Mouse (Mus musculus) olfactory bulb, adult 2 months (tissue): ENCODE results near the gene 2900026A02Rik. TPM values are rescaled to one million over a fixed set of nuclear protein-coding genes. Genes with fewer than 3 reads are reported as not detected.

Experiments
- H3K27ac ChIP-seq: fragments of 200-500 bp; 2 replicates; pipeline ENCODE4 v1.5.1; 2012; ENCODE audit warnings: low read depth, low read length; ENCODE audit not compliant: insufficient read depth
- H3K4me1 ChIP-seq: fragments of 200-500 bp; 2 replicates; pipeline ENCODE4 v1.6.1; 2012; ENCODE audit warnings: low read length; ENCODE audit not compliant: control insufficient read depth, insufficient read depth
- H3K4me3 ChIP-seq: fragments of 200-500 bp; 2 replicates; pipeline ENCODE4 v1.5.1; 2012; ENCODE audit warnings: mild to moderate bottlenecking, low read depth, low read length, moderate library complexity; ENCODE audit not compliant: insufficient read depth
- CTCF ChIP-seq: fragments of 200-500 bp; IDR thresholded peaks from 2 replicates; pipeline ENCODE4 v1.5.1; 2012; ENCODE audit warnings: low read depth, mild to moderate bottlenecking, low read length, moderate library complexity; ENCODE audit not compliant: insufficient read depth
- POLR2A ChIP-seq: fragments of 200-500 bp; IDR thresholded peaks from 2 replicates; pipeline ENCODE4 v1.6.1; 2012; ENCODE audit warnings: mild to moderate bottlenecking, low read depth, low read length, moderate library complexity; ENCODE audit not compliant: insufficient read depth
- WGBS: fragments of 180-500 bp; shearing (Covaris S2); methylation state at CpG from one replicate; pipeline ENCODE4 v1.1.7; 2018; 5-methylcytosine and 5-hydroxymethylcytosine counted together
- polyA plus RNA-seq: library from polyadenylated mRNA; stranded (reverse); fragments of >200 nt; gene quantifications from 2 replicates; pipeline ENCODE4 v1.2.4, GENCODE M21; 2012; ENCODE audit warnings: low replicate concordance; ENCODE audit not compliant: missing spikeins, insufficient read depth, insufficient read length

2900026A02Rik gene
- polyA plus RNA-seq, 1 experiment = not detected

- Histone ChIP-seq H3K27ac (no peak overlapping the region), H3K4me1 (peaks cover 14% of the 10 kb centered on the region), H3K4me3 (no peak overlapping the region)
- WGBS = 89% methylated on average over 10 of the region's 10 CpGs
- TF ChIP-seq CTCF (no peak), POLR2A (no peak)
These were observed 21.3 kb downstream of the 2900026A02Rik start for GRCm38 (mm10) chr5:113199772-113200134.

GRCm38 (mm10) chr5:113199126-113199771 lies 21.8 kb downstream of the 2900026A02Rik start:
- Histone ChIP-seq H3K4me3 (no peak overlapping the region), H3K27ac (no peak overlapping the region), H3K4me1 (peaks cover 12% of the 10 kb centered on the region)
- WGBS = 55% methylated on average over 8 of the region's 8 CpGs
- no peak for TF ChIP-seq POLR2A
- TF ChIP-seq CTCF = no peak

- no peak overlapping the region for H3K4me3 ChIP-seq
- no peak overlapping the region for H3K27ac ChIP-seq
- H3K4me1 ChIP-seq = peaks cover 12% of the 10 kb centered on the region
- no peak for TF ChIP-seq POLR2A
- no peak for TF ChIP-seq CTCF
- WGBS = 60% methylated on average over 9 of the region's 9 CpGs
These were observed 23.9 kb downstream of the 2900026A02Rik start for GRCm38 (mm10) chr5:113196916-113197794.

- TF ChIP-seq CTCF = no peak
- TF ChIP-seq POLR2A = no peak
- 65% methylated on average over 6 of the region's 6 CpGs for WGBS
- Histone ChIP-seq H3K4me3 (no peak overlapping the region), H3K4me1 (peaks cover 21% of the 10 kb centered on the region), H3K27ac (no peak overlapping the region)
These were observed 25.1 kb downstream of the 2900026A02Rik start for GRCm38 (mm10) chr5:113195907-113196306.

- WGBS = 54% methylated on average over 12 of the region's 12 CpGs
- Histone ChIP-seq H3K27ac (no peak overlapping the region), H3K4me1 (peaks cover 21% of the 10 kb centered on the region), H3K4me3 (no peak overlapping the region)
- TF ChIP-seq POLR2A (no peak), CTCF (no peak)
These were observed 25.6 kb downstream of the 2900026A02Rik start for GRCm38 (mm10) chr5:113195451-113195850.

- no peak overlapping the region for H3K4me3 ChIP-seq
These were observed 27.3 kb downstream of the 2900026A02Rik start for GRCm38 (mm10) chr5:113193762-113194161.

GRCm38 (mm10) chr5:113191901-113192300 lies 29.1 kb downstream of the 2900026A02Rik start:
- WGBS = 60% methylated on average over 14 of the region's 14 CpGs
- H3K4me1 ChIP-seq = peaks cover 26% of the 10 kb centered on the region
- no peak for TF ChIP-seq CTCF
- no peak for TF ChIP-seq POLR2A
- H3K4me3 ChIP-seq = no peak overlapping the region
- no peak overlapping the region for H3K27ac ChIP-seq

More at GRCm38 (mm10) chr5:113193762-113194161, 27.3 kb downstream of the 2900026A02Rik start:
- TF ChIP-seq POLR2A (no peak), CTCF (no peak)
- H3K4me1 ChIP-seq = peaks cover 18% of the 10 kb centered on the region
- H3K27ac ChIP-seq = no peak overlapping the region
- WGBS = 95% methylated on average over 18 of the region's 18 CpGs

- Histone ChIP-seq H3K4me1 (peaks cover 19% of the 10 kb centered on the region), H3K27ac (no peak overlapping the region), H3K4me3 (no peak overlapping the region)
- TF ChIP-seq CTCF = no peak
- TF ChIP-seq POLR2A = no peak
- 88% methylated on average over 14 of the region's 14 CpGs for WGBS
These were observed 30.5 kb downstream of the 2900026A02Rik start for GRCm38 (mm10) chr5:113190558-113190957.

GRCm38 (mm10) chr5:113181441-113181840 lies 39.6 kb downstream of the 2900026A02Rik start:
- Histone ChIP-seq H3K4me1 (peaks cover 8% of the 10 kb centered on the region), H3K4me3 (no peak overlapping the region), H3K27ac (no peak overlapping the region)
- WGBS = 64% methylated on average over 6 of the region's 6 CpGs
- TF ChIP-seq CTCF (no peak), POLR2A (no peak)
